Mouse (Mus musculus) lung, postnatal 0 days (tissue): ENCODE measurements around the gene Cog6.

ENCODE experiments used
- CTCF ChIP-seq: IDR thresholded peaks from 2 replicates; pipeline ENCODE4 v1.5.1; 2016; ENCODE audit warnings: antibody characterized with exemption, mild to moderate bottlenecking
- EP300 ChIP-seq: IDR thresholded peaks from 2 replicates; pipeline ENCODE4 v1.6.1; 2016; ENCODE audit warnings: antibody characterized with exemption, mild to moderate bottlenecking, control low read depth

DNA sequence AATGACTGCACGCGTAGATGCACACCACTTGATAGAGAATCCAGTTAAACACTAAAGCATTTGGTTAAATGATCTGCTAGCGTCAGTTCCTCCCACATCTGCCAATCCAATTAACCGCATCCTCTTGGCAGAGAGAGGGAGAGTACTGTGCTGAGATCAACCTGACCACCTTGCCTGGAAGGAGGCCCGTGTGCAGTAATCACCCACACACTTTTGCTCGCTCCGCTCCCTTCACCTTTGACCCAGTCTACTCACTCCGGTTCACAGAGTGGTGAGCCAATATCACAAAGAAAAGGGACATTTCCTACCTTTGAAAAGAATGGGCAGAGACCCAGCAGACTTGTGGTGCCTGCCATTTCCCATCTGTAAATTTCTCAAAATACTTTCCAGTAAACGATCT is 62.4 kb downstream of the Cog6 start:
- no peak for TF ChIP-seq CTCF
- peak; percentile 86 for TF ChIP-seq EP300
